Mouse (Mus musculus): ENCODE measurements around the gene Ypel3.
A peak's percentile ranks its signal among the peaks of the same experiment; 100 is the strongest.
"Not testable (repeated sequence)": the region's sequence is repeated elsewhere in the genome, so short reads cannot be mapped to it uniquely, and the experiment has no call there.

Ypel3 gene

DNA sequence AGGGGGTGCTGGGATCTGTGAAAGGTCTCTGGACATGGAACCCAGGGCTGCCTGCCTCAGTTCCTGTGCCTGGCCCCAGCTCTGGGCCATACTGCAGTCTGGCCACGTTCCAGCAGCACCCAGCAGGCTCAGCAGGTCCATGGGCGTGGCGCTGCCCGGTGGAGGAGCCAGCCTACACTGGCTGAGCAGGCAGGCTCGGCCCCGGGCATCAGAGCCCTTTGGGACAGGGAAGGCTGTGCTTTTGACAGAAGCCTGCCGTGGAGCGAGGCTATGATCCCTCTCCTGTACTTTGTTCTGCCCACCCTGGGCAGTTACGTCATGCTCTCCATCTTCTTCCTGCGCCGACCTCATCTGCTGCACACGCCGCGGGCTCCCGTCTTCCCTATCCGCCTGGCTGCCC lies 10.6 kb upstream of the Ypel3 start, which contains the start of gene Gdpd3:
Gdpd3 (plus strand) TSS at position 134 of the 400 bp plus-strand sequence.
- DNase-seq (ENCODE audit: low spot score): no peak

DNA sequence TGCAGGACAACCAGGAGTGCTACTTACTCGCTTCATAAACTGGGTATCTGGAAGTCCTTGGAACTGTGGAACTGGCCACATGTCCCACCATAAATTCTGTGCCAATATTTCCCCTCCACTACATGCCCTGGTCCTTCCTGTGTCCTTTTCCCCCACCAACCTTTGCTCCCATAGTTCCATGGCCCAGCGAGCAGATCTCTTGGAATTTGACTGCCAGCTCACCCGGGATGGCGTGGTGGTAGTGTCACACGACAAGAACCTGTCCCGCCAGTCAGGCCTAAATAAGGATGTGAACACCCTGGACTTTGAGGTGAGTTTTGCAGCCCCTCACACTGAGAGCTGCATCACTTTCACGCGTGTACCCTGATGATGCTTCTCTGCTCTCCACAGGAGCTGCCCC lies 9.8 kb upstream of the Ypel3 start:
- DNase-seq (ENCODE audit: low spot score): no peak

DNA sequence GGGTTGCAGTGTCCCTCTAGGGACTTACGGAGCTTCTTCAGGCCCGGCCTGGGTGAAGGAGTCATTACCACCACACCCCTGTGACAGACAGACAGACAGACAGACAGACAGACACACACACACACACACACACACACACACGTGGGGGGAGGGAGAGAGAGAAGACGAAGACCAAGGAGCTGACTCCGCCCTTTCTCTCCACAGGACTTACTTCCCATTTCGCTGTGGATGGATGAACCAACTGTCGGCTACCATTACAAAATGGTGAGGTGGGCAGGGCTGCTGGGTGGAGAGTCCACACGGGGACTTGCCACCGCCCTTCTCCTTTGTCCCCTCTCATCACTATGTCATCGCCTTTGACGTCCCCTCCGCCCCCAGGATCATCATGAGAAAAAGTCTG lies 6.0 kb upstream of the Ypel3 start:
- DNase-seq (ENCODE audit: low spot score): no peak

DNA sequence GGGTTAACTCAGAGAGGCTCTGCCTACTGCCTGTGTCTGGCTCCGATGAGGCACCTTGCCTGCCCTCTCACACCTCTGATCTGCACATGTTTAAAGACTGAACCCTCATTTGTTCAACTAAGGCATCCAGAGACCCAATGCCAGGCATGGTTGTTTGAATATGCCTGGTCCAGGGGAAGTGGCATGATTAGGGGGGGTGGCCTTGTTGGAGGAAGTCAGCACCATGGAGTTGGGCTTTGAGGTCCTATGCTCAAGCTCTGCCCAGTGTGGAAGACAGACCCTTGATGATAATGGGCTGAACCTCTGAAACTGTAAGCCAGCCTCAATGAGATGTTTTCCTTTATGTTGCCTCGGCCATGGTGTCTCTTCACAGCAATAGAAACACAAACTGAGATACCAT lies 3.4 kb upstream of the Ypel3 start:
- DNase-seq (ENCODE audit: low spot score): no peak

DNA sequence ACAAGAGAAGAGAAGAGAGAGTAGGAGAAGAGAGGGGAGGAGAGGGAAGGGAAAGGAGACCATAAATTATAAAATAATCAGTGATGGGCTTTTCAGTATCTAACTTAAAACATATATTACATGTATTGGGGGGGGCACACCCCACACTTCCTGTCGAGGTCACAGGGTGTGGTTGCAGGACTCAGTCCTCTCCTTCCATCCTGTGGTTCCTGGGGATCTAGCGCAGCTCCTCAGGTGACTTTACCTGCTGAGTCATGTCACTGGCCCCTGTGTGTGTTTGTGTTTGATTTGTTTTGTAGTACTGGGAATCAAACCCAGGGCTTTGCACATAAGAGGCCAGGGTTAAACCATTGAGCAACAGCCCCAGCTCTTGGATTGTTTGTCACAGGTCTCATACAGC lies 2.3 kb upstream of the Ypel3 start:
- DNase-seq (ENCODE audit: low spot score): no peak

DNA sequence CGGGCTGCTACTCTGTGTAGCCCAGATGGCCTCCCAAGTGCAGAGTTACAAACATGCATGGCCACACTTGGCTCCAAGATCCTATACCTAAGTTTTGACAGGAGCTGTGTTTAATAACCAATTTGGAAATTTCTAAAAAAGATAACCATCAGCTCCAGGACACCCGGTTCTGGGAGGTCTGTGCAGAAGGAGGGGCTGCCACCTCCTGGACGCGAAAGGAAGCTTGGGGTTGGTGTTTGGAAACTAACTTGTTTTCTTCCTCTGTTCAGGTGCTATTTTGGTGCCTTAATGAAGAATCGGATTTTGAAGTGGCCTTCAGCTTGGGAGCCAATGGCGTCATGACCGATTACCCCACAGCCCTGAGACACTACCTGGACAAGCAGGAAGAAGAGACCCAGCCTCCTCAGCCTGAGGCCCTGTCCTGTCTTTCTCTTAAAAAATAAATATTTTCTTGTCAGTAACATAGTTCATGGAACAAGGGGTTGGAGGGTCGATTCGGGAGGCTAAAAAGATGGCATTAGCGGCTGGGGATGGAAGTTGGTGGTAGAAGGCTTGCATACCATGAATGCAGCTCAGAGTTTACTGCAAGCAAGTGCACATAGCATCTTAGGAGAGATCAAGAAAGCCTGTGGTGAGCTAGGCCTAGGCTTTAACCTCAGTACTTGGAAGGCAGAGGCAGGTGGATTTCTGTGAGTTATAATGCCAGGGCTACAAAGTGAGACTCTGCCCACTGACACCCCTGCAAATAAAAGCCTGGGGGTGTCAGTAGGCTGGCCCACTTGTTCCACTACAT lies 1.4 kb upstream of the Ypel3 start:
- no peak for DNase-seq (ENCODE audit: low spot score)

DNA sequence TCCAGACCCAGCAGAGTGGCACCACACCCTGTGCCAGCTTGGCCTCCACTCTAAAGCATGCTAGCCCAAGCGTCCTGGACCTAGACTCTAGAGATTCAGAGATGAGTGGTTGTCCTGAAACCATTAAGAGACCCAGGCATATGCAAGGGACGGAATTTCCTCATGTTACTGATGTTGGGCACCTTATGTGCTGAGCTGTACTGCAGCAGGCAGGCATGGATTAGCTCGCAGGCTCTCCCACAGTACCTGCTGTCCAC lies 849 bp upstream of the Ypel3 start:
- no peak for DNase-seq (ENCODE audit: low spot score)

DNA sequence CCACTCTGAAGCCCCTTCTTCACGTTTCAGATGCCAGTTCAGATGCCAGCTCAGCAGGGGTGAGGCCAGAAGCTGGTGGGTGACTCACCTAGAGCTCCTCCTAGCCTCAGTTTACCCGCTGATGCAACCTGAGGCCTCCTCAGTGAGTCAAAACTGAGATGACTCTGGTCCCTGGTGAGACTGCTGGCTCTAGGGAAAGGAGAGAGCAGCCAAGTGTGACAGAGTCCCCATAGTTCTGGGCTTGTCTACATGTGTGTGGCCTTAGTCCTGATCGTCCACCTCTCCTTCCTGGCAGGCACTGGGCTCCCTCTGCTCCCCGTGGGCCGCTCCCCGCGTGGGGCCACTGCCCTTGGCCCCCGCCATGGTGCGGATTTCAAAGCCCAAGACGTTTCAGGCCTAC lies 721 bp downstream of the Ypel3 start:
- DNase-seq (ENCODE audit: low spot score): no peak

DNA sequence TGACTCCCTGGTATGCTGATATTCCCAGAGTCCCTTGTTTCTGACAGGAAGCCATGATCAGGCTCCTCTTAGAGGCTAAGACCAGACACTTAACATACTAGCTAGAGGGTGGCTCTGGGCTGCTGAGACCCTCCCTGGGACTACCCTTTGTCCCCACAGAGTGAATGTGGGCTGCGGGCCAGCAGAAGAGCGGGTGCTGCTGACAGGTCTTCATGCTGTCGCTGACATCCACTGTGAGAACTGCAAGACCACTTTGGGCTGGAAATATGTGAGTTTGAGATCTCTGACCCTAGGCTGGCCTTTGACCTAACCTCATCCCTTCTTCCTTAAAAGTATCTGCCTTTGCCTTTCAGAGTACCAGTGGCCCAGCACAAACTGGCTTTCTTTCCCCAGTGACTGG lies 1.4 kb downstream of the Ypel3 start:
- DNase-seq (ENCODE audit: low spot score): no peak

DNA sequence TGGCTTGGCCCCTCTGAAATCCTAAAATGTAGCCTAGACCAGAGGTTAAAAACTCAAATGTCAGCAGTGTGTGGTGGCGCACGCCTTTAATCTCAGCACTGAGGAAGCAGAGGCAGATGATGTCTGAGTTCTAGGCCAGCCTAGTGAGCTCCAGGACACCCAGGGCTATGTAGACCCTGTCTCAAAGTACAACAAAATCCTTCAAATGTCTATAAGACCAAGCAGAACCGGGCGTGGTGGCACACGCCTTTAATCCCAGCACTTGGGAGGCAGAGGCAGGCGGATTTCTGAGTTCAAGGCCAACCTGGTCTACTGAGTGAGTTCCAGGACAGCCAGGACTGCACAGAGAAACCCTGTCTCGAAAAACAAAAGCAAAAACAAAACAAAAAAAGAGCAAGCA lies 2.3 kb downstream of the Ypel3 start:
- not testable (repeated sequence) for DNase-seq (ENCODE audit: low spot score)

DNA sequence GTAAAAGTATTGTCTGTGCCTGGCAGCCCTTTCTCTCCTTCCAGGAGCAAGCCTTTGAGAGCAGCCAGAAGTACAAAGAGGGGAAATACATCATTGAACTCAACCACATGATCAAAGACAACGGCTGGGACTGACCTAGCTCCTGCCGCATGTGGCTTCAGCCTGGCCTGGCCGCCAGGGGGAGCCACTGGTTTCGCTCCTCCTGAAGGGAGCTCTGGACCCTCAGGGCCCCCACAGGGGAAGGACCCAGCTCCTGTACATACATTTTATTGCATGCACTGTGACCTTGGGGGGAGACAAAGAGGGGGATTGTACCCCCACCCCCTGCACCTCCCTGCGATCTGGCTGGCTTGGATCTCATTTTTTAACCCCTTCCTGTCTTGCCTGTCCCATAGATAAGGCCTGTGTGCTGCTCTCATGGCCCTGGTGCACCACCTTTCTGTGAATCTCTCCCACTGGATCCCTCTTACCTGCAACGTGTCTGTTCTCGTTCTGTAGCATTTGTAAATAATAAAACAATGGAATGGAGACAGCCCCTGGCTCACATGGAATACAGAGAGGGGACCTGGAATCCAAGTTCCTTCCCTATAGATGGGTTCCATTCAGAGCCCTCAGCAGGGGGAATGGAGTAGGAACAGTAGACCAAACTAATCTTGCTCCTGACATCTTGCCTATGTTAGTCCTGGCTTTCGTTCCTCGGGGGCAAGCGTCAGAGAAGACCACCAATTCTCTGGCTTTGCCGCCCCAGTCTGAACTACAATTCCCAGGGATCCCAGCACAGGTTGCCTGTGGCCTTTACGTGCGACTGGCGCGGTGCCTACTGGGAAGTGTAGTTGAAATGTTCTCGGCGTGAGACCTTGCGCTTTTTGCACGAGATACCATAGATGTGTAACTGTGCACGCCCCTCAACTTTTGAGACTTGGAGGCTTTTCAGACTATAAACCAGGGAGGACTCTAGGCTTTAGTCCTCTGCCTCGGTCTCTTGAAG lies 3.5 kb downstream of the Ypel3 start:
- no peak for DNase-seq (ENCODE audit: low spot score)

DNA sequence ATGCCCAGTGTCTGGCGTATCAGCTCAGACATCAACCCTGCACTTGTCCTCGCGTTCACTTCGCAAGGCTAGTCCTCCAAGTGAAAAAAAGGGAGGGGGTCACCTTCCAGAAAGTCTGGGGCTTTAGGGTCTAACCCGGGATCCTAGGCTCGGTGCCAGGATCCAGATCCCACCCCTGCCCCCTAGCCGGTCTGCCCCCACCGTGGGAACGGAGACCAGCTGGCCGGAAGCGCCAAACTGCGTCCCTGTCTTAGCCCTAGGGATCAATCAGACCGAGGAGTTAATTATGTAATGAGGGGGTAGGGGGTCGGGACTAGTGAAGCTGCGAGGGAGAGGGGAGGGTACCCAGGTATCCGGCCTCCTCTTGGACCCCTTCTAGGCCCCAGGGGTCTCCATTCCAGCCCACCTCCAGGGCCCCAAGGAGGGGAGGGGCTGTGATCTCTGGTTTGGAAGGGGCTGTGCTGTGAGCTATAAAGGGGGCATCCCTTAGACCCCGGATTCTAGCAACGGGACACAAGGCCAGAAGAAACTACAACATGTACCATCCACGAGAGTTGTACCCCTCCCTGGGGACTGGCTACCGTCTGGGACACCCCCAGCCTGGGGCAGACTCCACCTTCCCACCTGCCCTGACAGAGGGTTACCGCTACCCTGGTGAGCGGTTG lies 4.3 kb downstream of the Ypel3 start, which contains the start of gene Tbx6:
Tbx6 (plus strand) TSS at position 513 of the 665 bp plus-strand sequence.
- DNase-seq (ENCODE audit: low spot score): no peak

DNA sequence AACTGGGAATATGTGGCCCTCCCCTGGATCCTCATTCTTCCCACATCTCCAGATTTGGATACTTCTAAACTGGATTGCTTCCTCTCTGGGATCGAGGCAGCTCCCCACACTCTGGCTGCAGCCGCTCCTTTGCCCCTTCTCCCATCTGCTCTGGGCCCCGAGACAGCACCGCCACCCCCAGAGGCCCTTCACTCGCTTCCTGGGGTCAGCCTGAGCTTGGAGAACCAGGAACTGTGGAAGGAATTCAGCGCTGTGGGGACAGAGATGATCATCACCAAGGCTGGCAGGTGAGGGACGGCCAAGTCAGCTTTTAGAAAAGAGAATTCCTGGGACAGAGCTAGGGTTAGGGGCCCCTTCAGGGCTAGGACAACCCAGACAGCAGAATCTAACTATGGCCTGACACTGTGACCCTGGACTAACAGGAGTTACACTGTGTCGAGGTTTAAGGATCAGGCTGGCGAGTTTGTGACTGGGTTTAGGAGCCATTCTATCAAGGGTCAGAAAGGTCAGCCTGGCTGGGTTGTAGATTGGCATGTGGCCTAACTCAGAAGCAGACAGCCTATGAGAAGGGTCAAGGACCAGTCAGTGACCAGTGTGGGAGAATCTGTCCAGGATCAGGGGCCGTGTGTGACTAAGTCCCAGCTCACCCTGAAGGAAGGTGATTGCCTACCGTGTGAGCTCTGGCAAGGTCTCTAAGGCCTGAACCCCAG lies 5.1 kb downstream of the Ypel3 start:
- DNase-seq (ENCODE audit: low spot score): no peak

DNA sequence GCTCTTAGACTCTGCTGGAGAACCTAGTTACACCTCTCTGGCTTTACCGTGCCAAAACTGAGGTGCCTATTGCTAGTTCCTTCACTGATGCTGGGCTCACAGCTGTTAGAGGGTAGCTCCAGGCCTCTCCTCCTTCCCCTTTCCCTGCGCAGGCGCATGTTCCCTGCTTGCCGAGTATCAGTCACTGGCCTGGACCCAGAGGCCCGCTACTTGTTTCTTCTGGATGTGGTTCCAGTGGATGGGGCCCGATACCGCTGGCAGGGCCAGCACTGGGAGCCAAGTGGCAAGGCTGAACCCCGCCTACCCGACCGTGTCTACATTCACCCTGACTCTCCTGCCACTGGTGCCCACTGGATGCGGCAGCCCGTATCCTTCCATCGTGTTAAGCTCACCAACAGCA lies 5.9 kb downstream of the Ypel3 start:
- no peak for DNase-seq (ENCODE audit: low spot score)

DNA sequence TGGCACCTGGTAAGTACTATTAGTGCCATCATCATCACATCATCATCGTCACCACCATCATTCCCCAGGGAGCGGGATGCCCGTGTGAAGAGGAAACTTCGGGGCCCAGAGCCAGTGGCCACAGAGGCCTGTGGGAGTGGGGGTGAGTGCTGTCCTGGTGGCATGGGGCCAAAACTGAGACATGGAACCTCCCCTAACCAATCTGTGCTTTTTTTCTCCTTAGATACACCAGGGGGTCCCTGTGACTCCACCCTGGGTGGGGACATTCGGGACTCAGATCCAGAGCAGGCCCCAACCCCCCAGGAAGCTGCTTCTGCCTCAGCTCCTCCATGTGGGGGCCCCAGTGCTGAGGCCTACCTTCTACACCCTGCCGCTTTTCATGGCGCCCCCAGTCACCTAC lies 7.7 kb downstream of the Ypel3 start:
- no peak for DNase-seq (ENCODE audit: low spot score)

DNA sequence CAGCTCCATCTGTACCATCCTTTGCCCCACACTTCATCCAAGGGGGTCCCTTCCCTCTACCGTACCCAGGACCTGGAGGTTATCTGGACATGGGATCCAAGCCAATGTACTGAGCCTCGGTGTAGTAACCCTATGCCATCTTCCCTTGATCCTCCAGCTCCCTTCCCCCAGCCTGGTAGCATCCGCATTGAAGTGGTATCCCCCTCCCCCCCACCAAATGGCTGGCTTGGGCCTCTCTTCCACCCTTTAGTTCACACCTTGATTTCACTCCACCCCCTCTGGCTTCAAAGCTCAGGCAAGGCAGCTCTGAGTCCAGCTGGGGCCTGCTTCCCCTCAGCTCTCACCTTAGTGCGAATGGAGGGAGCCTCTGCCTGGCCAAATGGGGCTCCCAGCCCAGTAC lies 8.3 kb downstream of the Ypel3 start:
- no peak for DNase-seq (ENCODE audit: low spot score)

DNA sequence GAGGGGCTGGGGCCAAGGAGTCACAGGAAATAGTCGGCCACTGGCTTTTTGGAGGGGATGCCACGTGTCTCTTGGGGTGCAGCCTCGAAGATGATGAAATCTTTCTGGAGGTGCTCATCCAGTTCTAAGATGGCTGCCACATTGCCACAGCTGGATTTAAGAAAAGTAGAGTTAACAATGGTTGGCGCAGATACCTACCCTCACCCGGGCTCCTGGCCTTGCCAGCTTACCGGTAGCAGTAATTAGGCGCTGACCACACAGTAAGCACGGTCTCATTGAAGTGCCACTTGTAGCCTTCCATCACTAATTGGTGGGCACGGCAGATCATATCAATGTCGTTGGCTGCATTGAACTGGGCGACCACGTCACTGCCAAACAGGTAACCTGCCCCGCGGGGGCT lies 9.4 kb downstream of the Ypel3 start:
- DNase-seq (ENCODE audit: low spot score): no peak

DNA sequence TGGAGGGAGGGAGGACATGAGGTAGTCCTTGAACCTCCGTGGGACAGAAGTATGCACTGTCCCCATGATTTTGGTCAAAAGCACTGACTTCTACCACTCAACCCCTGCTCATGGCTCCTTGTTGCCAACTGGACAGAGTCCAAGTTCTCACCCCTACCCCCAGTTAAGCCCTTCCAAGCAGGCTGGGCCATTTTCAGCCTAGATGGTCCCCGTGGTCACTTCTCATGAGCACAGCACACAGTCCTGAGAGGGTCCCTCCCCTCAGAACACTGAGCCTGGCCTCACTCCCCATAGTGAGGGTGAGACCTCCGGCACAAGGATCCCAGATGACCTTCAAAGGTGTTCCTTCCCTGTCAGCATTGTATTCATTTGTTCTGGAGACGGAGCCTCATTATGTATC lies 12.4 kb downstream of the Ypel3 start:
- DNase-seq (ENCODE audit: low spot score): no peak

DNA sequence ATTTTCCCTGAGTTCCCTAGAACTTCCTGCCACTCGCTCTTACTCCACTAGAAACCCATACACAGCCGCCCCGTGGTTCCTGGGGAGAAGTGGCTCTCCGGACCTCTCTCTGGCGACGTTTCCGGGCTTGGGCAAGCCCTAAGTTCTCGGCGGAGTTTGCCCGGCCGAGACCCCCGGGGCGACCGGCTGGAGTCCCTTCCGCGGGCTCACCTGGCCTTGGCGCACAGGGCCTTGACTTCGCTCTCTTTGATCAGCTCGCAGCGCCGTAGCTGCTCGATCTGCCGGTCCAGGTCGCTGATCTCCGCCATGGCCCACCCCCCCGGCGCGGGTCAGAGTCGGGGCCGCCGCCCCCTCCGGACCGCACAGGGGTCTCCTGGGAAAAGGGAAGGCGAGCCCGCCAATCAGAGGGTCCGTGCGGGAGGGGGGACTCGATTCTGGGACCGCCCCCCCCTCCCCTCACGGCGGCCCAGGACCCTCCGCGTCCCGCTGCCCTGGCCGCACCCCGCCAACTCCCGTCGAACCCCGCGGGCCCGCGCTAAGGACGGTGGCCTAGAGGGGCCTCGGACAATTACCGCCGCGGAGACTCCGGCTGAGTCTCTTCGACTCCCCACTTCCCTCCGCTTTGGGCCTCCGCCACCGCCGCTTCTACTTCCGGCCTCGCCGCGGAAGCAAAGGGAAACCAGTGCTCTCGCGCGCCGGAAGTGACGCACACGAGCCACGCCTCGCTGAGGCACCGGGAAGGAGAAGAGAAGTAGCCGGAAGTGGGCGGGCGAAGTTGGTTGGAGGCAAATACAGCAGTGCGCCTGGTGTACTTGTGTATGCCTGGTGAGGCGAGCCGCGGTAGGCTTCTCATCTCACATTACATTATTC lies 15.3 kb downstream of the Ypel3 start, which contains the start of gene Ppp4c:
Ppp4c (minus strand) TSS at position 646 of the 870 bp plus-strand sequence.
- DNase-seq (ENCODE audit: low spot score): peak; percentile 93

DNA sequence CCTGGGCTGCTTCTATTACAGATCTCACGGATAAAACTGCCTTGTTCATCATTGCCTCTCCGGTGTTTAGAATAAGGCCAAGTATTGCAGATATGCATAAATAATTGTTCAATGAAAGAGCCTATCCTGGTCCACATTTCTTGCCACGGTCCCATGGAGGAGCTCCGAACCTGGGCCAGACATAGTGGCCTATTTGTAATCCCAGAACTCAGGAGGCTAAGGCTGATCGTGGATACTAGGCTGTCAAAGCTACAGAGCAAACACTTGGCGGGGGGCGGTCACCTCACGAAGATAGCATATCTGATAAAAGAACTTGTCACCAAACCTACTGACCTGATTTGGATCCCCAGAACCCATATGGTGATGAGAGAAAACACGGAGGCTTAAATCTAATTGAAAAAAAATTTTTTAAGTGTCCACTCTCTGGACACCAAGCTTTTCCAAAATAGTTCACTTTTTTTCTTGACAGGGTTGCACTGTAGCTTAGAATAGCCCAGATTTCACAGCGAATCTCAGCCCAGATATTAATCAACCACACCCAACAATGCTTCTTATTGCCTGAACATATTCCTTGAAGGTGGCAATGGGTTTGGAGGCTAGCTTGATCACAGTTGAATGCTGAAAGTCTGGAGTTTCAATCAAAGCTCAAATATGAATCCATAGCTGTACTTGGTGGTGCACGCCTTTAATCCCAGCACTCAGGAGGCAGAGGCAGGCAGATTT lies 16.1 kb downstream of the Ypel3 start:
- DNase-seq (ENCODE audit: low spot score): no peak

All from urinary bladder, postnatal 10 days (tissue).